In genomic region chr5:136252899-136253298, GRCm38 (mm10) we compare ENCODE assay signal across 8 mouse cellular contexts. TPM values are rescaled to one million over a fixed set of nuclear protein-coding genes. Genes with fewer than 3 reads are reported as not detected.
DNase-seq lines count a peak whose midpoint lies in the region; ATAC-seq lines count a peak whose summit lies in the region.

No protein-coding gene starts in this region.

- 15% methylated on average over 17 of the region's 17 CpGs for WGBS in heart, embryonic 12.5 days
- 17% methylated on average over 17 of the region's 17 CpGs for WGBS in midbrain, embryonic 12.5 days

- H3K36me3 ChIP-seq in heart, embryonic 12.5 days: peaks cover 41% of the 10 kb centered on the region
- H3K36me3 ChIP-seq in midbrain, embryonic 12.5 days: peaks cover 32% of the 10 kb centered on the region

- H3K9me3 ChIP-seq in heart, embryonic 12.5 days (replicated peaks): no peaks in the 10 kb centered on the region
- H3K9me3 ChIP-seq in midbrain, embryonic 12.5 days: no peaks in the 10 kb centered on the region

- DNase-seq in heart, adult 11 months: peak; percentile 96
- peak; percentile 79 for DNase-seq in cerebellum, adult 9-10 months
- peak; percentile 47 to 72 for DNase-seq in frontal cortex, postnatal 14 days (ENCODE audit: low spot score in 2 of 2)
- DNase-seq in left cerebral cortex, postnatal 10 days (ENCODE audit: extremely low spot score in 1 of 2, low spot score in 2 of 2): peak; percentile 65 to 71
- DNase-seq in spleen, adult 18-20 months: peak; percentile 58 to 89

- no peak overlapping the region for H3K4me3 ChIP-seq in heart, embryonic 12.5 days
- no peak overlapping the region for H3K4me3 ChIP-seq in midbrain, embryonic 12.5 days

- no peaks in the 10 kb centered on the region for H3K4me1 ChIP-seq in heart, embryonic 12.5 days (replicated peaks)
- no peaks in the 10 kb centered on the region for H3K4me1 ChIP-seq in midbrain, embryonic 12.5 days

- no peaks in the 10 kb centered on the region for H3K27me3 ChIP-seq in heart, embryonic 12.5 days (replicated peaks)
- no peaks in the 10 kb centered on the region for H3K27me3 ChIP-seq in midbrain, embryonic 12.5 days

- no peak overlapping the region for H3K27ac ChIP-seq in heart, embryonic 12.5 days (ENCODE audit: poor library complexity, severe bottlenecking)
- H3K27ac ChIP-seq in midbrain, embryonic 12.5 days (replicated peaks): no peak overlapping the region

- intact Hi-C loops in left cerebral cortex, postnatal 10 days (cut with DNase I): loop anchor here (2.0 kb wide), 1 partner anchor 52 kb away; no protein-coding TSS in a partner anchor

- ATAC-seq in heart, embryonic 12.5 days (ENCODE audit: insufficient number of reproducible peaks, low FRiP score): no peak
- peak; percentile 69 for ATAC-seq in inflammation-experienced regulatory T-cells, adult 6 months
- ATAC-seq in midbrain, embryonic 12.5 days (ENCODE audit: low FRiP score, low read depth): 0 out of 2 replicates have a peak, but pooled peaks have one; percentile 30

- no peak overlapping the region for H3K4me2 ChIP-seq in heart, embryonic 12.5 days
- H3K4me2 ChIP-seq in midbrain, embryonic 12.5 days (replicated peaks): no peak overlapping the region

- H3K9ac ChIP-seq in heart, embryonic 12.5 days: no peak overlapping the region
- no peak overlapping the region for H3K9ac ChIP-seq in midbrain, embryonic 12.5 days (replicated peaks)

RNA-seq across cellular contexts. Expression of gene Sh2b2, which starts 6.5 kb away (rescaled TPM):
- 1.5 and 1.9 TPM in 2 replicates for polyA plus RNA-seq in heart, embryonic 12.5 days (2016; fragmentation: Nextera tagmentation; extraction: Ambion mirVana)
- under 1 TPM in 1 of 3 experiments, not detected in 2; 0.24 TPM for polyA plus RNA-seq in inflammation-experienced regulatory T-cells, adult 6 months (2017; shearing (Covaris generic))
- 10 to 100 TPM; 13.4 to 16.3 TPM for total RNA-seq in left cerebral cortex, postnatal 10 days (2021)
- 20.7 and 21.3 TPM in 2 replicates for polyA plus RNA-seq in midbrain, embryonic 12.5 days (2016; fragmentation: Nextera tagmentation; extraction: Ambion mirVana)

RNA-seq across cellular contexts. Expression of gene Prkrip1, which starts 54.1 kb away (rescaled TPM):
- polyA plus RNA-seq in heart, embryonic 12.5 days (2016; fragmentation: Nextera tagmentation; extraction: Ambion mirVana): 41.8 and 48.1 TPM in 2 replicates
- polyA plus RNA-seq in inflammation-experienced regulatory T-cells, adult 6 months (2017; shearing (Covaris generic)): 10 to 100 TPM; 40.9 to 48.3 (median 45.5) TPM
- 10 to 100 TPM; 41.2 to 42.4 TPM for total RNA-seq in left cerebral cortex, postnatal 10 days (2021)
- polyA plus RNA-seq in midbrain, embryonic 12.5 days (2016; fragmentation: Nextera tagmentation; extraction: Ambion mirVana): 71.4 and 79.6 TPM in 2 replicates
